Mouse (Mus musculus) ES-Bruce4 (cell line): Measurements from ENCODE around the gene Gm10392.

Experiments
- CTCF ChIP-seq: IDR thresholded peaks from one replicate; pipeline ENCODE4 v1.8.1; 2011; ENCODE audit warnings: low read depth, low read length
- EP300 ChIP-seq: IDR thresholded peaks from 2 replicates; pipeline ENCODE4 v1.6.1; 2011; ENCODE audit warnings: low read depth, low read length; ENCODE audit not compliant: insufficient read depth
- POLR2A ChIP-seq: IDR thresholded peaks from one replicate; pipeline ENCODE4 v1.8.1; 2011; ENCODE audit warnings: low read length; ENCODE audit not compliant: insufficient read depth

- TF ChIP-seq POLR2A (no peak), CTCF (no peak), EP300 (no peak)
Observed at GRCm38 (mm10) chr11:77515637-77516552, 3.1 kb downstream of the Gm10392 start, which contains the start of gene Trp53i13.
